Mouse (Mus musculus) heart, embryonic 16.5 days (tissue): ENCODE data around the gene Tfdp2. TPM values are rescaled to one million over a fixed set of nuclear protein-coding genes. Genes with fewer than 3 reads are reported as not detected.
A peak's percentile ranks its signal among the peaks of the same experiment; 100 is the strongest.
"Not testable (repeated sequence)": the region's sequence is repeated elsewhere in the genome, so short reads cannot be mapped to it uniquely, and the experiment has no call there.

Source experiments
- ATAC-seq: fragments of 200-750 bp; cut with Nextera tagmentation; replicated peaks from 2 replicates; pipeline ENCODE4 v1.8.0; 2017; ENCODE audit warnings: moderate number of reproducible peaks; ENCODE audit not compliant: insufficient read depth, low FRiP score; ENCODE audit errors: extremely low read depth
- H3K27ac ChIP-seq: fragments of 300-500 bp; sonication (generic); 2 replicates; pipeline ENCODE4 v1.5.1; 2014; ENCODE audit warnings: mild to moderate bottlenecking, low read length, control low read depth, moderate library complexity
- H3K27me3 ChIP-seq: fragments of 300-500 bp; sonication (generic); 2 replicates; pipeline ENCODE4 v1.6.1; 2014; ENCODE audit warnings: low read length, mixed read lengths; ENCODE audit not compliant: control insufficient read depth, insufficient read depth
- H3K36me3 ChIP-seq: fragments of 300-500 bp; sonication (generic); 2 replicates; pipeline ENCODE4 v1.6.1; 2014; ENCODE audit not compliant: control insufficient read depth, insufficient read depth
- H3K4me1 ChIP-seq: fragments of 300-500 bp; sonication (generic); 2 replicates; pipeline ENCODE4 v1.6.1; 2014; ENCODE audit warnings: low read length, mixed read lengths; ENCODE audit not compliant: control insufficient read depth, insufficient read depth
- H3K4me2 ChIP-seq: fragments of 300-500 bp; sonication (generic); 2 replicates; pipeline ENCODE4 v1.6.1; 2014; ENCODE audit warnings: low read depth, mild to moderate bottlenecking, control low read depth, low read length
- H3K4me3 ChIP-seq: fragments of 300-500 bp; sonication (generic); 2 replicates; pipeline ENCODE4 v1.5.1; 2014; ENCODE audit warnings: mild to moderate bottlenecking, control low read depth, low read length
- H3K9ac ChIP-seq: fragments of 300-500 bp; sonication (generic); 2 replicates; pipeline ENCODE4 v1.6.1; 2014; ENCODE audit warnings: low read length, control low read depth
- H3K9me3 ChIP-seq: fragments of 300-500 bp; sonication (generic); replicated peaks from 2 replicates; pipeline ENCODE4 v1.6.1; 2016; ENCODE audit warnings: low read length; ENCODE audit not compliant: control insufficient read depth
- WGBS: fragments of 180-500 bp; shearing (Covaris S2); extraction: QIAGEN DNeasy Blood & Tissue Kit; methylation state at CpG from one replicate; pipeline ENCODE4 v1.1.7; 2014; 5-methylcytosine and 5-hydroxymethylcytosine counted together
- polyA plus RNA-seq: library from polyadenylated mRNA; unstranded; fragments of >200 nt; fragmentation: Nextera tagmentation; extraction: Ambion mirVana; gene quantifications from 2 replicates; pipeline ENCODE4 v1.2.1, GENCODE M21; 2015

Gene Tfdp2
- polyA plus RNA-seq = 33.2 and 34.2 TPM in 2 replicates

- H3K27ac ChIP-seq = peak within 1 kb of the TSS; percentile 91
- ATAC-seq = peak; percentile 99
- H3K4me1 ChIP-seq = peaks cover 16% of the 10 kb centered on the region
- under 1% methylated on average over 81 of the region's 81 CpGs for WGBS
- peak within 1 kb of the TSS; percentile 96 for H3K4me2 ChIP-seq
- peak within 1 kb of the TSS; percentile 89 for H3K4me3 ChIP-seq
- no peaks in the 10 kb centered on the region for H3K27me3 ChIP-seq
- H3K36me3 ChIP-seq = no peaks in the 10 kb centered on the region
- no peaks in the 10 kb centered on the region for H3K9me3 ChIP-seq
- H3K9ac ChIP-seq = peak within 1 kb of the TSS; percentile 92
Measured at GRCm38 (mm10) chr9:96195885-96196622, at the start of gene Tfdp2. Gene Tfdp2 (plus strand): TSS chr9:96196275.

GRCm38 (mm10) chr9:96152801-96153200 is 43.3 kb upstream of the Tfdp2 start:
- no peaks in the 10 kb centered on the region for H3K4me1 ChIP-seq
- H3K9me3 ChIP-seq = no peaks in the 10 kb centered on the region
- no peaks in the 10 kb centered on the region for H3K27me3 ChIP-seq
- 86% methylated on average over 7 of the region's 7 CpGs for WGBS
- H3K27ac ChIP-seq = no peak overlapping the region
- no peak overlapping the region for H3K4me2 ChIP-seq
- peaks cover 5% of the 10 kb centered on the region for H3K36me3 ChIP-seq
- ATAC-seq = no peak
- no peak overlapping the region for H3K9ac ChIP-seq
- no peak overlapping the region for H3K4me3 ChIP-seq

GRCm38 (mm10) chr9:96158431-96158830 is 37.6 kb upstream of the Tfdp2 start:
- Histone ChIP-seq H3K4me1 (peaks cover 4% of the 10 kb centered on the region; the same call in 1 of the 2 replicates), H3K27ac (peak overlapping the region; percentile 81), H3K4me3 (no peak overlapping the region), H3K9me3 (no peaks in the 10 kb centered on the region), H3K27me3 (no peaks in the 10 kb centered on the region), H3K4me2 (no peak overlapping the region), H3K36me3 (peaks cover 5% of the 10 kb centered on the region), H3K9ac (0 out of 2 replicates have a peak overlapping the region, but pooled peaks have one; percentile 34)
- WGBS = 27% methylated on average over 4 of the region's 4 CpGs
- ATAC-seq = peak; percentile 47; the same call in 1 of the 2 replicates

- Histone ChIP-seq H3K4me3 (no peak overlapping the region), H3K36me3 (peaks cover 5% of the 10 kb centered on the region), H3K27ac (peak overlapping the region; percentile 62), H3K4me2 (no peak overlapping the region), H3K4me1 (peaks cover 4% of the 10 kb centered on the region; the same call in 1 of the 2 replicates), H3K27me3 (no peaks in the 10 kb centered on the region), H3K9ac (no peak overlapping the region), H3K9me3 (no peaks in the 10 kb centered on the region)
- ATAC-seq = no peak
- 66% methylated on average over 3 of the region's 3 CpGs for WGBS
Measured at GRCm38 (mm10) chr9:96159047-96159446, 37.0 kb upstream of the Tfdp2 start.

GRCm38 (mm10) chr9:96160767-96161166 is 35.3 kb upstream of the Tfdp2 start:
- 60% methylated on average over 3 of the region's 3 CpGs for whole genome bisulfite sequencing
- Histone ChIP-seq H3K27me3 (no peaks in the 10 kb centered on the region), H3K36me3 (no peaks in the 10 kb centered on the region), H3K27ac (no peak overlapping the region), H3K9ac (no peak overlapping the region), H3K9me3 (no peaks in the 10 kb centered on the region), H3K4me1 (peaks cover 4% of the 10 kb centered on the region; the same call in 1 of the 2 replicates), H3K4me2 (no peak overlapping the region), H3K4me3 (no peak overlapping the region)
- no peak for ATAC-seq

- ATAC-seq = no peak
Measured at GRCm38 (mm10) chr9:96162421-96162820, 33.7 kb upstream of the Tfdp2 start.

GRCm38 (mm10) chr9:96163443-96163842 is 32.6 kb upstream of the Tfdp2 start:
- 91% methylated on average over 7 of the region's 7 CpGs for WGBS
- H3K27me3 ChIP-seq = no peaks in the 10 kb centered on the region
- no peak overlapping the region for H3K9ac ChIP-seq
- no peak overlapping the region for H3K4me2 ChIP-seq
- H3K36me3 ChIP-seq = no peaks in the 10 kb centered on the region
- ATAC-seq = no peak
- H3K4me3 ChIP-seq = no peak overlapping the region
- H3K4me1 ChIP-seq = 0 out of 2 replicates have a peak, but pooled peaks cover 2% of the 10 kb centered on the region
- no peak overlapping the region for H3K27ac ChIP-seq
- H3K9me3 ChIP-seq = no peaks in the 10 kb centered on the region

More at GRCm38 (mm10) chr9:96162421-96162820, 33.7 kb upstream of the Tfdp2 start:
- Histone ChIP-seq H3K9ac (no peak overlapping the region), H3K9me3 (no peaks in the 10 kb centered on the region), H3K4me2 (no peak overlapping the region), H3K27me3 (no peaks in the 10 kb centered on the region), H3K27ac (no peak overlapping the region), H3K4me3 (no peak overlapping the region), H3K4me1 (peaks cover 4% of the 10 kb centered on the region; the same call in 1 of the 2 replicates), H3K36me3 (no peaks in the 10 kb centered on the region)
- 74% methylated on average over 5 of the region's 5 CpGs for WGBS

- H3K9ac ChIP-seq, H3K4me1 ChIP-seq, H3K4me2 ChIP-seq, H3K27ac ChIP-seq, H3K27me3 ChIP-seq, H3K36me3 ChIP-seq, ATAC-seq, H3K4me3 ChIP-seq, H3K9me3 ChIP-seq: not testable (repeated sequence)
- 99% methylated on average over 15 of the region's 15 CpGs for WGBS
Measured at GRCm38 (mm10) chr9:96163983-96164382, 32.1 kb upstream of the Tfdp2 start.

GRCm38 (mm10) chr9:96167168-96167585 is 28.9 kb upstream of the Tfdp2 start:
- peaks cover 3% of the 10 kb centered on the region; the same call in 1 of the 2 replicates for H3K36me3 ChIP-seq
- no peak overlapping the region for H3K4me2 ChIP-seq
- peaks cover 1% of the 10 kb centered on the region for H3K4me1 ChIP-seq
- no peak overlapping the region for H3K4me3 ChIP-seq
- H3K27me3 ChIP-seq = no peaks in the 10 kb centered on the region
- no peaks in the 10 kb centered on the region for H3K9me3 ChIP-seq
- ATAC-seq = no peak
- H3K27ac ChIP-seq = no peak overlapping the region
- WGBS = 37% methylated on average over 5 of the region's 5 CpGs
- no peak overlapping the region for H3K9ac ChIP-seq
